ENCODE assay signal across 11 mouse cellular contexts in the genomic region with DNA sequence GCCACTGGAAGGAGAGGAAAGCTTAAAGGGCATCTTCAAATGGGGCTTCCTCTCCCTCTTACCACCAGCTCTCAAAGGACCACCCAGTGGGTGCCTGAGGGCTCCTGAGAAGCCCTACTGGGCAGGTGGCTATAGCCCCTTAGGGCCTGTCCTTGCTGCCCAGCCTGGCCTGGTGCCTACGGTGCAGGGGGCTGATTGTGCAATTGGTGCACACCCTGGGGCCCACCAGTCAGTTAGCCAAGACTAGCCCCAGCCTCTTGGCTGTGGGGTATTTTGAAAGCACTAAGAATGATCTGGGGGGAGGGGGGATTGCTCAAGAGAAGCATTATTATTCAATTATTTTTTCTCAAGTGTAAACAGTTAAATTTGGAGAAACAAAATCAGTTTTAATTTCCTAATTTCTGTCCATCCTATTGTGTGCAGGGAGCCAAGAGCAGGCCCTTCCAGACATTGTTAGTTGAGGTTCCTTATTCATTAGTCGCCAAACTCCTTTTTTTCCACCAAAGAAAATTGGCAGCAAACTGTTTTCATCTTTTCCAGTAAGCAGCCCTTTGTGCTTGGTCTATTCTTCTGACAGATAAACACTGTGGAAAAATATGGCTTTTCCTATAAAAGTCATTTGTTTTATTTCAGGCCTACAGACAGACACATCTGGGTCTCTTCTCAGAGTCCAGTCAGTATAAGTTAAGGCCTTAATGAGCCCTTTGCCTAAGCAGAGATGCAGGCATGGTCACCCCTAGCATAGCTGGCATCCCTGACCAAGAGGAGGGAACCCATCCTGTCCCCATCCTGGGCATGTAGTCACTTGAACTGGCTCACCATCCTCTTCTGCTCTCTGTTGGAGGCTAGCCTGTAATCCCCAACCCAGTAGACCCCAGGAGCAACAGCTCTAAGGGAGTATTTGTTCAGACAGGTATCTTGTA. TPM values are rescaled to one million over a fixed set of nuclear protein-coding genes. Genes with fewer than 3 reads are reported as not detected.
A peak's percentile ranks its signal among the peaks of the same experiment; 100 is the strongest.
DNase-seq lines count a peak whose midpoint lies in the region; ATAC-seq lines count a peak whose summit lies in the region.
"Had no signal": no experiment of that assay in that cellular context is flagged by ENCODE, and none has a peak within 500 bp of the region (broad histone marks: within the 10 kb centered on the region; RNA-seq: fewer than 3 reads in every experiment).

No protein-coding gene starts in this region.

- H3K4me2 ChIP-seq in heart, embryonic 16.5 days (ENCODE audit: low read depth, low read length) = no peak overlapping the region
- H3K4me2 ChIP-seq in heart, embryonic 12.5 days = no peak overlapping the region
- H3K4me2 ChIP-seq: hindbrain, embryonic 12.5 days had no signal

- H3K9ac ChIP-seq in heart, embryonic 16.5 days (ENCODE audit: low read length) = no peak overlapping the region
- no peak overlapping the region for H3K9ac ChIP-seq in heart, embryonic 12.5 days
- H3K9ac ChIP-seq: hindbrain, embryonic 12.5 days had no signal

- 74% methylated on average over 2 of the region's 2 CpGs for WGBS in heart, embryonic 16.5 days
- 86% methylated on average over 2 of the region's 2 CpGs for WGBS in heart, embryonic 12.5 days
- 95% methylated on average over 2 of the region's 2 CpGs for WGBS in limb, embryonic 10.5 days

- H3K27me3 ChIP-seq in heart, embryonic 16.5 days (ENCODE audit: control insufficient read depth, insufficient read depth, low read length) = no peaks in the 10 kb centered on the region
- no peaks in the 10 kb centered on the region for H3K27me3 ChIP-seq in heart, embryonic 12.5 days (replicated peaks)
- no peaks in the 10 kb centered on the region for H3K27me3 ChIP-seq in limb, embryonic 10.5 days (ENCODE audit: low read depth, poor library complexity, severe bottlenecking)
- H3K27me3 ChIP-seq: hindbrain, embryonic 12.5 days had no signal

- peaks cover 25% of the 10 kb centered on the region for H3K36me3 ChIP-seq in heart, embryonic 16.5 days (ENCODE audit: control insufficient read depth, insufficient read depth)
- H3K36me3 ChIP-seq in heart, embryonic 12.5 days = peaks cover 48% of the 10 kb centered on the region
- peaks cover 83% of the 10 kb centered on the region for H3K36me3 ChIP-seq in limb, embryonic 10.5 days

- ATAC-seq in heart, embryonic 16.5 days (replicated peaks; ENCODE audit: extremely low read depth, insufficient read depth, low FRiP score) = no peak
- no peak for ATAC-seq in heart, embryonic 12.5 days (ENCODE audit: insufficient number of reproducible peaks, low FRiP score)
- no peak for ATAC-seq in erythroid progenitor cell, adult 5-6 weeks (replicated peaks; ENCODE audit: low FRiP score, poor library complexity, severe bottlenecking)

- peak; percentile 22 for DNase-seq in 416B (ENCODE audit: low read depth)
- DNase-seq in adipocyte (ENCODE audit: low spot score) = peak; percentile 70
- DNase-seq in limb, embryonic 10.5 days (ENCODE audit: low spot score) = no peak
- DNase-seq in retina, postnatal 1 day = no peak
- DNase-seq in left cerebral cortex, postnatal 25 days (ENCODE audit: low spot score in 2 of 2) = no peak
- DNase-seq: cerebellum, adult 18-20 months; left cerebral cortex, postnatal 4 days had no signal

- no peak overlapping the region for H3K4me3 ChIP-seq in heart, embryonic 16.5 days (ENCODE audit: low read length)
- H3K4me3 ChIP-seq in heart, embryonic 12.5 days = no peak overlapping the region
- no peak overlapping the region for H3K4me3 ChIP-seq in limb, embryonic 10.5 days
- H3K4me3 ChIP-seq: hindbrain, embryonic 12.5 days had no signal

- intact Hi-C loops in left cerebral cortex, postnatal 25 days (cut with DNase I) = no loop called here

- no peaks in the 10 kb centered on the region for H3K9me3 ChIP-seq in heart, embryonic 16.5 days (replicated peaks; ENCODE audit: control insufficient read depth, low read length)
- no peaks in the 10 kb centered on the region for H3K9me3 ChIP-seq in heart, embryonic 12.5 days (replicated peaks)
- no peaks in the 10 kb centered on the region for H3K9me3 ChIP-seq in limb, embryonic 10.5 days (replicated peaks)
- H3K9me3 ChIP-seq: hindbrain, embryonic 12.5 days had no signal

- H3K4me1 ChIP-seq in heart, embryonic 16.5 days (ENCODE audit: control insufficient read depth, insufficient read depth, low read length) = no peaks in the 10 kb centered on the region
- peaks cover under 1% of the 10 kb centered on the region; the same call in 1 of the 2 replicates for H3K4me1 ChIP-seq in heart, embryonic 12.5 days (replicated peaks)
- H3K4me1 ChIP-seq in limb, embryonic 10.5 days = peaks cover 29% of the 10 kb centered on the region

- peak overlapping the region; percentile 44 for H3K27ac ChIP-seq in heart, embryonic 16.5 days (ENCODE audit: low read length)
- H3K27ac ChIP-seq in heart, embryonic 12.5 days (ENCODE audit: poor library complexity, severe bottlenecking) = no peak overlapping the region
- peak overlapping the region; percentile 32; the same call in 1 of the 2 replicates for H3K27ac ChIP-seq in limb, embryonic 10.5 days
- H3K27ac ChIP-seq: hindbrain, embryonic 12.5 days had no signal

RNA-seq across cellular contexts. Expression of a gene that starts 14.8 kb away (rescaled TPM):
- 19.7 and 19.8 TPM in 2 replicates for polyA plus RNA-seq in heart, embryonic 16.5 days (2015; fragmentation: Nextera tagmentation; extraction: Ambion mirVana)
- 23.6 and 26.3 TPM in 2 replicates for polyA plus RNA-seq in heart, embryonic 12.5 days (2016; fragmentation: Nextera tagmentation; extraction: Ambion mirVana)
- 40.3 and 44.9 TPM in 2 replicates for polyA plus RNA-seq in limb, embryonic 10.5 days (2016; fragmentation: Nextera tagmentation; extraction: Ambion mirVana)
- 10 to 100 TPM; 31.3 to 34.8 TPM for total RNA-seq in left cerebral cortex, postnatal 25 days (2021)
- total RNA-seq in erythroid progenitor cell, adult 5-6 weeks (2015; ENCODE audit: low replicate concordance) = 41.1 and 56.6 TPM in 2 replicates
- 55.4 and 81.1 TPM in 2 replicates for total RNA-seq in erythroid progenitor cell, adult 5-6 weeks (2017; ENCODE audit: low replicate concordance)

Comparison
In these comparisons a context has a peak if more than half of its experiments do, and no peak if none do; other contexts are left out.
1. DNase-seq: peak in 416B (single experiment) and adipocyte (single experiment); none in limb, embryonic 10.5 days (single experiment), retina, postnatal 1 day (single experiment) and left cerebral cortex, postnatal 25 days (0 of 2).